Mouse (Mus musculus) kidney, adult 8-10 months (tissue): ENCODE data around the gene Ciz1.
A peak's percentile ranks its signal among the peaks of the same experiment; 100 is the strongest.

Experiments
- DNase-seq, 2 experiments: peaks; one replicate each; pipeline ENCODE4 v3.0.0; 2022

Ciz1 gene

DNA sequence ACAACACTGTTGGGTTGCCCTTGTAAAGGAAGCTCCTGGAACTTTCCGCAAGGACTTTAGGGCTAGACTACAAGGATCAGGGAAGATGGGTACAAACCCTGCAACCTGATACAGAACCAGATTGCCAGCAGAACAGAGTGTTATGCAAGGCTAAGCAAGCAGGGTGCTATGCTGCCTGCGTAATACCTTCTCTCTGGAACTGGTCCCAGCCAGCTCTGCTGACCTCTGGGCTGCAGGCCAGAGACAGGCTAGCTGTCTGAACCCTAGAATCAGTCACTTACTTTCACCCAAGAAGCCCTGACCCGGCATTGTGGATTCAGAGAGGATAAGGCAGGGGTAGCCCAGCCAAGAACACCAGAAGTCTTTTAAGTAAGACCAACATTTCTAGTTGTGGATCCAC is 67.2 kb downstream of the Ciz1 start:
- peak; percentile 93 to 94 for DNase-seq

DNA sequence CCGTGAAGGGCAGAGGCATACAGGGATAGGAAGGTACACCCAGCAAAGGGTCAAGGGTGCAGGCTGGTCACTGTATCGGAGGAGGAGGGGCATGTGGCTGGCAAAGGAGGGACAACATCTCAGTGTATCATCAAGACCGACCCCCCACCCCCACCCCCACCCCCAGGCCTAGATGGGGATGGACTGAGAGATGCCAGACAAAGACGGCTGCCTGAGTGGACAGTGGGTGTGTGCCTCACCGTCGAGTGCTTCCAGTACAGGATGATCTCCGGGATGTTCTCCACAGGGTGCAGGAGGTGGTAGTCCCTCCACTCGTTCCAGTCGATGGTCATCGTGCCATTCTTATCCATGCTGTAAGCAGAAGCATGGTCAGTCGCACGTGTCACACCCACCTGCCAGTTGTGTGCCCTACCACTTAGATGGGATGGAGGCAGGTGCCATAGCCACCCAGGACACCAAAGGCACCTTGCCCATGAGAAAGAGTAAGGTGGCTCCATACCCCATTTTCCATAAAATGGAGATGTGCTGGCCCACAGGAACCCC is 68.0 kb downstream of the Ciz1 start:
- DNase-seq: no peak

- DNase-seq: peak in 1 of 2 experiments; percentile 51
These were observed 68.5 kb downstream of the Ciz1 start for GRCm38 (mm10) chr2:32420647-32421046.

DNA sequence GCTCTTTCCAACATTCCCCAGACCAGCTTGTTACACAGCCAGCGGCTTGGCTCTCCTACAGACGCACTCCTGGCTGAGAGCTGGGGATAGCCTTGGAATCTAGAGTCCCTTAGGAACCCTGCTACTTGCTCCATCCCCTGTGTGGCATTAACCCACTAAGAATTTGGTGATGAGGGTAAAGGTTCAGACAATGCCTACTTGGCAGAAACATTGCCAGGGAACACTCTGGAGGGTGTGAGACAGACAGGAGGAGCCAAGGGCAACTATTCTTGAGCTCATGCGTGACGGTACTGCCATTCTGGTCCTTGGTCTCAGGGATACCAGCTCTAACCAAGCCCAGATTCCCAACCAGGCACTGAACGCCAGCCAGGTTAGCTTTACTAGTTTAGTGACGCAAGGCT is 69.7 kb downstream of the Ciz1 start:
- peak; percentile 84 to 90 for DNase-seq

- peak; percentile 88 to 95 for DNase-seq
These were observed 71.6 kb downstream of the Ciz1 start for GRCm38 (mm10) chr2:32423481-32424331.

- DNase-seq: no peak
These were observed 72.7 kb downstream of the Ciz1 start for GRCm38 (mm10) chr2:32424796-32425195.

DNA sequence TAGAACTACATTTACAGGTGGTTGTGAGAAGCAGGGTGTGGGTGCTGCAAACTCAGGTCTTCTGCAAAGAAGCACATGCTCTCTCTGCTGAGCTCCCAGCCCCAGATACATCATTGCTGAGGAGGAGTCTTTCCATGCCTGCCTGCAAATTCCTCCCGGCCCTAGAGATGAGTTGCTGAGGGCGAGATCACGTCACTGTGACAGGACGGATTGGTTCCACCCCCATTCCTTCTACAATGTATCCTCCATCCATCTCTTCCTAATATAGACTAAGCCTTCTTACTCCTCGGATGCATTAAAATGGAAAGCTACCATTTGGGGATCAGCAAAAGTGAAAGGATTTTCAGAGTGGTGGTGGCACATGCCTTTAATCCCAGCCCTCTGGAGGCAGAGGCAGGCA is 73.4 kb downstream of the Ciz1 start:
- no peak for DNase-seq

DNA sequence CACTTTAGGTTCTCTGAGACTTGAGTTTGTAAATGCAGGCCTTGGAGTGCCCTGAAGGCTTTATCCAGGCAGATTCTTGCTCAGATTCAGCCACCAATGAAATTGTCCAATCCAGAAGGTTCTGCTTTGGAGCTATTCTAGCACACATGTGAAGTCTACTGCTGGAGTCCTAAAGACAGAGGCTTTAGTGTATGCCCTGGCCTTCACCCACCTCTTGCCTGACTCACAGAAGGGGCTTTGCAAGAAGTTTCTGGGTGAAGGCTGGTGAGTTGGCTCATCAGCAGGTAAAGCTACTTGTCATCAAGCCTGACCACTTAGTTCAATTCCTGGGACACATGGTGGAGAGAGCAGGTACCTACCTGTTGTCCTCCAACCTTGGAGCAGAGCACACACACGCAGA is 74.0 kb downstream of the Ciz1 start:
- DNase-seq: no peak

DNA sequence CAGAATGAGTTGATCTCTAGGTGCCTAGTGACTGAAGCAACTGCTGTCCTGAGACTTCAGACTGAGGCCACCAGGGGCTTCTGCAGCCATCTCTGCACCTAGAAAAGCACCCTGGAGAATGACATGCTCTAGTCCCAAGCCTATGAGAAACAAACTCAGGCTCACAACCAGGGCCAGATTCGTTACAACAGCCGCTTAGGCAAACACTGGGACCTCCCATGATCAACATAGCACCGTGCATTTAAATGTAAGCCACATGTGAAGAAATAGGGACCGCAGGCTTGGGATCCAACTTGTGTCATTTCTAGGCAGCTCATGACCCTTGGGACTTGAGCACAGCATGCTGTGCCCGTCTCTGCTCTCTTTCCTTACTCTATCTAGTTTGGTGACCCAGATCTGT is 75.6 kb downstream of the Ciz1 start:
- DNase-seq: no peak

DNA sequence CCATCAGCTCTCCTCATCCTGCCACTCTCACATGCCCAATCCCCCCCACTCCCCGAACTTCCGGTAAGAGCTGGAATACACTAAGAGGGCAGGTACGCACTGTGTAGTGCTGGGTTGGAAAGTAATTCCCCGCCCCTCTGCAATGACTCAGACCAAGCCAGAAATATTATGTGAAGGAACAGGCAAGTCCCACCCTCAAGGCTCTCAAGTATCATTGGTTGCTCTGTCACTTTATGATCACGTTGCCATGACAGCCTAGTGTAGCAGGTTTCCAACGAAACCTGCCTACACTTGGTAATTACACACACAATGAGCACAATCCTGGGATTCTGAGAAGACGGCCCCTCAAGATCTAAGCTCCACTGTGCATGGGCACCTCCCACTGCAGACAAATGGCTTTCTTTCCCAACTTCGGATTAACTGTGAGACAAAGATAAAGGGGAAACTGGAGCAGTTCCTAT is 76.2 kb downstream of the Ciz1 start:
- DNase-seq: no peak

- no peak for DNase-seq
These were observed 77.2 kb downstream of the Ciz1 start for GRCm38 (mm10) chr2:32429215-32429891.
